In genomic region chr12:106055799-106056198, GRCm38 (mm10) we compare ENCODE assay signal across 7 mouse cellular contexts. TPM values are rescaled to one million over a fixed set of nuclear protein-coding genes. Genes with fewer than 3 reads are reported as not detected.
DNase-seq lines count a peak whose midpoint lies in the region; ATAC-seq and TF ChIP-seq lines count a peak whose summit lies in the region.

No protein-coding gene starts in this region.

- H3K36me3 ChIP-seq in midbrain, embryonic 11.5 days (ENCODE audit: control insufficient read depth, insufficient read depth, low read length) = no peaks in the 10 kb centered on the region
- peaks cover 8% of the 10 kb centered on the region for H3K36me3 ChIP-seq in small intestine, adult 2 months (ENCODE audit: control insufficient read depth, insufficient read depth, low read length)

- intact Hi-C loops in left cerebral cortex, postnatal 14 days (cut with DNase I) = loop anchor here (2.0 to 5.0 kb wide), 3 partner anchors 45 to 213 kb away; partner anchors contain the start of gene Vrk1

- no peak overlapping the region for H3K9ac ChIP-seq in midbrain, embryonic 11.5 days (ENCODE audit: low read length)

- WGBS in midbrain, embryonic 11.5 days = 52% methylated on average over 6 of the region's 6 CpGs
- WGBS in small intestine, adult 2 months = 30% methylated on average over 6 of the region's 6 CpGs

- peak; percentile 80 for DNase-seq in ZHBTc4 (ENCODE audit: low read depth, low spot score)
- peak; percentile 85 for DNase-seq in cerebellum, adult 8-10 months
- DNase-seq in frontal cortex, adult 2 months (ENCODE audit: extremely low spot score in 1 of 2, low spot score in 1 of 2) = peak; percentile 74 to 96
- peak; percentile 95 to 96 for DNase-seq in left cerebral cortex, postnatal 14 days (ENCODE audit: low spot score in 2 of 2)
- DNase-seq in midbrain, embryonic 11.5 days (ENCODE audit: low spot score, missing footprints) = peak; percentile 98

- H3K27me3 ChIP-seq in midbrain, embryonic 11.5 days (ENCODE audit: control insufficient read depth, insufficient read depth, low read length) = no peaks in the 10 kb centered on the region
- no peaks in the 10 kb centered on the region for H3K27me3 ChIP-seq in small intestine, adult 2 months (ENCODE audit: control insufficient read depth, insufficient read depth, low read length)

- no peaks in the 10 kb centered on the region for H3K4me1 ChIP-seq in midbrain, embryonic 11.5 days (ENCODE audit: control insufficient read depth, insufficient read depth, low read length)
- H3K4me1 ChIP-seq in small intestine, adult 2 months (ENCODE audit: control insufficient read depth, insufficient read depth, insufficient read length, low read length) = no peaks in the 10 kb centered on the region

- no peak for TF ChIP-seq POLR2A in small intestine, adult 2 months (IDR thresholded peaks at IDR 0.05; ENCODE audit: low read depth, low read length)

- peak; percentile 75; the same call in 1 of the 2 replicates for TF ChIP-seq CTCF in small intestine, adult 2 months (IDR thresholded peaks at IDR 0.05; ENCODE audit: extremely low read depth, insufficient read length, insufficient replicate concordance, low read depth, low read length)

- no peak overlapping the region for H3K4me3 ChIP-seq in midbrain, embryonic 11.5 days (ENCODE audit: low read depth, low read length)
- no peak overlapping the region for H3K4me3 ChIP-seq in small intestine, adult 2 months (ENCODE audit: low read depth, low read length)

- peak; percentile 81 for ATAC-seq in inflammation-experienced regulatory T-cells, adult 6 months
- ATAC-seq in midbrain, embryonic 11.5 days (ENCODE audit: low FRiP score) = no peak

- no peak overlapping the region for H3K4me2 ChIP-seq in midbrain, embryonic 11.5 days

- H3K9me3 ChIP-seq in midbrain, embryonic 11.5 days (ENCODE audit: control insufficient read depth, low read length) = no peaks in the 10 kb centered on the region

- H3K27ac ChIP-seq in midbrain, embryonic 11.5 days (ENCODE audit: low read depth, low read length) = no peak overlapping the region
- H3K27ac ChIP-seq in small intestine, adult 2 months (ENCODE audit: insufficient read depth, low read depth, low read length) = no peak overlapping the region

RNA-seq across cellular contexts. Expression of gene Vrk1, which starts 45.8 kb away (rescaled TPM):
- polyA plus RNA-seq in frontal cortex, adult 2 months (2012; rRNA removed) = 16.4 and 17.7 TPM in 2 replicates
- polyA plus RNA-seq in inflammation-experienced regulatory T-cells, adult 6 months (2017; shearing (Covaris generic)) = 100 to 1,000 TPM; 124 to 151 (median 151) TPM
- 10 to 100 TPM; 12.4 to 14.9 TPM for total RNA-seq in left cerebral cortex, postnatal 14 days (2021)
- 98.0 and 106 TPM in 2 replicates for polyA plus RNA-seq in midbrain, embryonic 11.5 days (2014; fragmentation: Nextera tagmentation; extraction: Ambion mirVana)
- polyA plus RNA-seq in small intestine, adult 2 months (2012; rRNA removed) = 1.4 and 2.5 TPM in 2 replicates
